Mouse (Mus musculus): Measurements from ENCODE around the gene Zc3h12d. TPM values are rescaled to one million over a fixed set of nuclear protein-coding genes. Genes with fewer than 3 reads are reported as not detected.

Gene Zc3h12d
- under 1 TPM in 1 of 4 experiments, not detected in 3; 0.07 TPM for total RNA-seq (2022)

DNA sequence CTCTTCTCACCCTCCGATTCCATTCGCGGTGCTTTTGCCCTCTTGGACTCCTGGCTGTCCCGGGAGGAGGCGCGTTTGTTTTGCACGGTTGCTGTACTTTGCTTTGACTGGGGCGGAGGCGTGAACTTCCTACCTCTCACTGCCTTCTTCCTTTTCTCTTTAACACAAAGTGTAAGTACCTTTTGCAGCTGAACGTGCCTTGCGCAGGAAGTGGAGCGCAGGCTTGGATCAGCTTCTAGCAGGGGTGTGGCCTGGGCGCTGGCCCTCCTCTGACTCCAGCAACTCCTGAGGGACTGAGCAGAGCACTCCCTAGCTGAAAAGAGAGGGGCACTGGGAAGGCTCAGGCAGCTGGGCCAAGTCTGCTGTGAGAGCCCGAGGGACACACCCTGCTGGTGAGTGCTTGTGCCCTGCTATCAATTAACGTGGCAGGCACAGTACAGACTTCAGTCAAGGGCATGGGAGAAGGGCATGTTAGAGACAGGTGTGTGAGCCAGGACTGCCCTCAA, at the start of gene Zc3h12d:
TSS of gene Zc3h12d (plus strand) at position 300 of the 506 bp plus-strand sequence.
- no peak for DNase-seq (ENCODE audit: low spot score in 2 of 2)

DNA sequence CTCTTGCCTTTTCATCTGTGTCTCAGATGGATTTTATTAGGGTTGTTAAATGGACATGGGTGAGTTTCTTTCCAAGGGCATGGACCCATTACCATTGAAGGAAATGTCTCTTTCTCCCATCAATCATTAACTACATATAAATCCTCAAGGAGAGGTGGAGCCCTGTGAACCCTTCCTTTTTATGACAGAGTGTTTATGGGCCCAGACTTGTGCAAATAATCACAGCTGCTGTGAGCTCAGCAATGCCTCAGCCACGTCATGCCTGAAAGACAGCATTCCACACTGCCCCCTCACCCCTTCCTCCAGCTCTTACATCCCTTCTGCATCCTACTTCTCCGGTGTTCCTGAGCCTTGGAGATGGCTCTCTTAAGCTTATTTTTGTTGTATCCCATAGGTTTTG, 45.0 kb upstream of the Zc3h12d start:
- DNase-seq (ENCODE audit: low spot score in 2 of 2) = no peak

DNA sequence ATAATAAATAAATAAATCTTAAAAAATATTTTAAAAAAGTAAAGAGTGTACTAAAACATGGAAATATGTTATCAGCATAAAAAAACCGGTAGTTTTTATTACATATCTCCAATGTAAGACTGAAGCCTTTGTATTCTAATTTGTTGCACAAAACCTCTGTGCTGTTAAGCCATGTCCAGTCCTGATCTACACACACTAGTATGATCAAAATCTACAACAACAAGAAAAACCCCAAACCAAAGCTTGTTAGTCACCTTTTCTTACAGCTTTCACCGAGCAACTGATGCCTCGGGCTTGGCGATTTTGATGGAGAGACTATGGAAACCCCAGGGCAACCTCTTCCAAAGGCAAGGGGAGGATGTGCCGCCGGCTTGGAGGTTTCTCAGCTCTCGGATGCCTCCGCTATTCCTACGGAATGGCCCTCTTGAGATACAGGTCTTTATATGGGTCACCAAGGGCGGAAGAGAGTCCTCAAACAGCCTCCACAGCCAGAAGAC, 40.0 kb upstream of the Zc3h12d start:
- no peak for DNase-seq (ENCODE audit: low spot score in 2 of 2)

- DNase-seq (ENCODE audit: low spot score in 2 of 2) = peak; percentile 69 to 85
These were observed 39.4 kb upstream of the Zc3h12d start, which contains the start of the genes Ginm1 and Ppil4 for GRCm38 (mm10) chr10:7792751-7793385. TSS of gene Ginm1 (minus strand) at chr10:7792824. TSS of gene Ppil4 (plus strand) at chr10:7792891.

DNA sequence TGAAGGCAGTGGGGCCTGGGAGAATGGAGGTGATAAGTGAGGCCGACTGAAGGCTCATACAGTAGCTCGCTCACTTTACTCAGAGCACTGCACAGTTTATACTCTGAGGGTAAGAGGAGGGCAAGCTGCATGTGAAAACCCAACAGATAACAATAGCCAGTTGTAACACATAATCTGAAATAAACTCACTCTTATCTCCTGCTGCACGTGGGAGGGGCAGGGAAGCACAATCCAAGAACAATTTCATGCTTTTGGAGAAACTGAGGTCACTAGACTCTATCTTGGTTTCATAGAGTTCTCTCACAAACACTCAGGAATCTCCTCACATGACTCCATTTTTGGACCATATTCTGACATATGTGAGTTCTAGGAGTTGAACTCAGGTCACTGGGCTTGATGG, 31.0 kb upstream of the Zc3h12d start:
- DNase-seq (ENCODE audit: low spot score in 2 of 2) = no peak

DNA sequence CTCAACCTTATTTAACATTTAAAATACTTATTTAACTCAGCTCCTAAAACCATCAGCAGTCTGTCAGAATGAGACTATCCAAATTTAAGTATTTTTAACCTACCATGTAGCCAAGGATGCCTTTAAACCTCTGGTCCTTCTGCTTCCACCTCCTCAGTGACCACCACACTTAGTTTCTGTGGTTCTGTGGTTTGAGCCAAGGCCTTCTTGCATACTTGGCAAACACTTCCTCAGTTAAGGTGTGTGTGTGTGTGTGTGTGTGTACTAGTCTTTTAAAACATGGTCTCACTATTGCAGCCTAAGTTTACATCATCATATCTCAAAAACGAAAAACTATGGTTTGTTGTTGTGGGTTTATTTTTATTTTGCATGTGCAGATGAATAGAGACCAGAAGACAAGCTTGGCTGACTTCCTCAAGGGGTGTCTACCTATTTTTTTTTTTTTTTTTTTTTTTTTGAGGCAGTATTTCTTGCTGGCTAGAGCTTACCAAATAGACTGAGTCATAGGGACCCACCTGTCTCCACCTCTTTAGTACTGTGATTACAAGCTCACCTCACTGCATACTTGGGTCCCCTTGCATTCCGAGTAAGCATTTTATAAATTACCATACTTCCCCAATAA, 29.6 kb upstream of the Zc3h12d start:
- no peak for DNase-seq (ENCODE audit: low spot score in 2 of 2)

DNA sequence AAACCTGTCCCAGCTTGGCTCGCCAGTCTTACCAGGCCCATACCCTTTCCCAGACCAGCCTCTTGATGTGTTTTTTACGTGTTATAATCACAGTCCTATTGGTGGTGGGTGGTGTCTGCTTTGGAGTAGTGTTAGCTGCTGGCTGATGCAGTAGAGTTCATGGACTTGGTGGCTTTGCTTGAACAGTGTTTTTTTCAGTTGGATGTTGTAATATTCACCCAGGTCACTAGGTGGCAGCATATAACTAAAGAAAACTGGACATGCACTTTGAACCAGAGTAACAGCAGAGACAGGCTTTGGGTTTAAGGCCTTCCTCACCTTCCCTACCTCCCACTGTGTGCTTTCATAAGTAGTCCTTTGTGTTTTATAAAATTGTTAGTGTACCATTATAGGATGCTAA, 22.3 kb upstream of the Zc3h12d start:
- DNase-seq (ENCODE audit: low spot score in 2 of 2) = no peak

GRCm38 (mm10) chr10:7816476-7816875, 15.8 kb upstream of the Zc3h12d start:
- DNase-seq (ENCODE audit: low spot score in 2 of 2) = no peak

- DNase-seq (ENCODE audit: low spot score in 2 of 2) = no peak
These were observed 13.6 kb upstream of the Zc3h12d start for GRCm38 (mm10) chr10:7818676-7819075.

GRCm38 (mm10) chr10:7819156-7819555, 13.1 kb upstream of the Zc3h12d start:
- DNase-seq (ENCODE audit: low spot score in 2 of 2) = no peak

DNA sequence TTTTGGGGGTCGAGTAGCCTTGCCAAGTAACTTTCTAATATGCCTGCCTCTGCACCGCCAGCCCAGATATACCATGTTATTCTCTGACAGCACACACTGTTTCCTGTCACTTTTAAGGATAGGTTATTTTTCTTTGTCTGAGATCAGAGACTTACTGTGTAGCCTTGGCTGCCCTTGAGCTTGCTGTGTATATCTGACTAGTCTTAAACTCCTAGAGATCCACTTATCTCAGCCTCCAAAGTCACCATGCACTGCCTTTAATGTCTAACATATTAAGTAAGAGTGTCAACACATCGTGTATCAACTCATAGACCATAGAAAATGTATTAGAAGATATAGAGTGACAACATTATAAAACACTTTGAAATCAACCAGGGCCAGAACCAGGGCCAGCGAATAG, 12.7 kb upstream of the Zc3h12d start:
- DNase-seq (ENCODE audit: low spot score in 2 of 2) = no peak

- no peak for DNase-seq (ENCODE audit: low spot score in 2 of 2)
These were observed 12.1 kb upstream of the Zc3h12d start for GRCm38 (mm10) chr10:7820171-7820570.

- DNase-seq (ENCODE audit: low spot score in 2 of 2) = no peak
These were observed 10.3 kb upstream of the Zc3h12d start for GRCm38 (mm10) chr10:7821981-7822380.

DNA sequence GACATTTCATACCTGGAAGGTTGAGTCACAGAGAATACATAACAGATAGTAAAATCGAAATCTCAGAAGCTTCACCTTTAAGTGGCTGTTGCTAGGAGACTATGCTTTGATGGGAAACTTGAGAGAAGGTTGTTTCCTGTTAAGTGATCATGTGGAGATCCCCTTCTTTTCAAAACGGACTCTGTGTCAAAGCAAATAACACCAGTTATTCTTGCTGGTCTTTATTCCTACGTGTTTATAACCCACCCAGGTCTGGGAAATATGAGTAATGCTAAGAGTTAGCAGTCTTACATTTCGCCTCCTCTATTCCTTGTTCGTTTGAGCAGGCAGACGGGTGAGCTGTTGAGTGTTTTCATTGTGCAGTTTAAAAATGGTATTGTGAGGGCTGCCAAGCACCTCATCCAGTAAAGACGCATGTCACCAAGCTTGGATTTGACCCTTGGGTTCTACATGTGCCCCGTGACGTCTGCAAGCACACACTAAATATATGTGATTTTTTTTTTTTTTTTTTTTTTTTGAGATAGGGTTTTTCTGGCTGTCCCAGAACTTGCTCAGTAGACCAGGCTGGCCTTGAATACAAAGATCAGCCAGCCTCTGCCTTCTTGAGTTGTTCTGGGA, 7.5 kb upstream of the Zc3h12d start:
- no peak for DNase-seq (ENCODE audit: low spot score in 2 of 2)

GRCm38 (mm10) chr10:7825281-7825665, 7.0 kb upstream of the Zc3h12d start:
- DNase-seq (ENCODE audit: low spot score in 2 of 2) = no peak

DNA sequence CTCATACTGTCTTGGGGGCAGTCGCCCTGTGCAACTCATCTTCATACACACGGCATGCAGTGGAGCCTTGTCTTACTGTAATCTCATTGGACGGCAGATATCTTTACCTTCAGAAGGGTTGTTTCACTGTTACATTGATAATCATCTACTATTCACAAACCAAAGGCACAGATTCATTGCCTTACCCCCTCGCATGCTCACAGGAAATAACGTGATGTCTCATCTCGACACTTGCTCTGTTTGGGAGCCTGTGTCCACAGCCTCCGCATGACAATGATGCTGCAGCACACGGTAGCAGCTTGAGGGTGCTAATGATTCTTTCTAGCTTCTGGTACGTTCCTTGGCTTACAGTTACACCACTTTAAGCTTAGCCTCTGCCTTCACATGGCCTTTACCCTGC, 6.2 kb upstream of the Zc3h12d start:
- DNase-seq (ENCODE audit: low spot score in 2 of 2) = no peak

DNA sequence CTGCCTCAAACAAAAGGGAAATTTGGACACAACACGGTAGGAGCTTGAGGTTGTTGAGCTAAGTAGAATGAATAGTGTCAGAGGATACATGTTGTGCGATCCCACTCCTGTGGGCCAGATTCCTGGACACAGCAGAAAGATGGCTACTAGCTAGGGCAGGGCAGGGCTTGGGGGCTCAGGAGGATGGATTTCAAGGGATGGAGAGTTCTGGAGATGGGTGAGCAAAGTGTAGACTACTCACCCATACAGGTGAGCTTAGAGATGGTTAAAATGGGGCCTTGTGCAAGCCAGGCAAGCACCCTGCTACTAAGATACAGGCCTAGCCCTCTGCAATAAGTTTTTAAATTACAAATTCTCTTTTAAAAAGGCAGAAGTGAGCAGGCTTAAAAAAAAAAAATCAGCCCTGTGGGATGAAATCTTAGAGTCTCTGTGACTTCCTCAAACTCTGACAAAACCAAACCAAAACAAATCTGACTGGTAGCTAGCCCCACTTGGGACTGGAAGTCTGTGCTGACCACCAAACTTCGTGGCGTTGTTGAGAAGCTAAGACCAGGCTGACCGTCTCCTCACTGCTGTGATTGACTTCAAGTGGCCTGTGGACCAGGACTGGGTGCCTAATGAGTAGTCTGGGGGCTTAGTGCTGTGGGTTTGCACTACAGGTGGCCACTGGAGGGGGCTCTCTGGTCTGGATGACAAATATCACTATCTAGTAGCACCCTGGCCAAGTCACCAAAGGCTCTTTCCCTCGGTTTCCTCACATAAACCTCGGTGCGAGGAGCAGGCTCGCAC, 1.3 kb downstream of the Zc3h12d start:
- DNase-seq (ENCODE audit: low spot score in 2 of 2) = no peak

GRCm38 (mm10) chr10:7834671-7835225, 2.5 kb downstream of the Zc3h12d start:
- no peak for DNase-seq (ENCODE audit: low spot score in 2 of 2)

DNA sequence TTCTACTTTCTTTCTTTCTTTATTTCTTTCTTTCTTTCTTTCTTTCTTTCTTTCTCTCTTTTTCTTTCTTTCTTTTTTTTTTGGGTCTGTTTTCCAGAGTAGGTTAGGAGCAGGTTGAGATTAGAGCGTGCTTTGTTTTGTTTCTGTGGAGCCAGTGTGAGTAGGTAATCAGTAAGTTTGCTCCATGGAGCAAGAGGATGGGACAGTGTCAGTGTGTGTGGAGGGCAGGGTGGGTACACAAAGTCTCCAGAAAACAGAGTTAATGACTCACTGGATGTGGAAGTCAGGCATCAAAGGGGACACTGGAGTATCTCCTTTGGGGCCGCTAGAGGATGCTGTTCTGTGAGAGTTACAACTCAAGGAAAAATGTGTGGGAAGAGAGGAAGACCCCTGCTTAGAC, 4.6 kb downstream of the Zc3h12d start:
- no peak for DNase-seq (ENCODE audit: low spot score in 2 of 2)

DNA sequence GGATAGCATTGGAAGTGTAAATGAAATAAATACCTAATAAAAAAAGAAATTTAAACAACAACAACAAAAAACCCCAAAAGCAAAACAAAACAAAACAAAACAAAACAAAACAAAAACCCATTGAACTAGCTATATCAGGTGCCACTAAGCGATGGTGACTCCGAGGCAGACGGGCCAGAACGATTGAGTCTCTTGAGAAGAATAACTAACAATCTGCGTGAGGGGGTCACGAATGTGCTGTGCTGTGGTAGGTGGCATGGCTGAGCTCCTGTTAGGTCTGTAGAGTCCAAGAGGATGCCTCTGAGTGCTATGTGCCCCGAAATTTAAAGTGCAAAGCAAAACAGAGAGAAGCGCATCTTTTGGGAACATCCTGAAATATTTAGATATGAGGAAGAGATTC, 5.2 kb downstream of the Zc3h12d start:
- no peak for DNase-seq (ENCODE audit: low spot score in 2 of 2)

DNA sequence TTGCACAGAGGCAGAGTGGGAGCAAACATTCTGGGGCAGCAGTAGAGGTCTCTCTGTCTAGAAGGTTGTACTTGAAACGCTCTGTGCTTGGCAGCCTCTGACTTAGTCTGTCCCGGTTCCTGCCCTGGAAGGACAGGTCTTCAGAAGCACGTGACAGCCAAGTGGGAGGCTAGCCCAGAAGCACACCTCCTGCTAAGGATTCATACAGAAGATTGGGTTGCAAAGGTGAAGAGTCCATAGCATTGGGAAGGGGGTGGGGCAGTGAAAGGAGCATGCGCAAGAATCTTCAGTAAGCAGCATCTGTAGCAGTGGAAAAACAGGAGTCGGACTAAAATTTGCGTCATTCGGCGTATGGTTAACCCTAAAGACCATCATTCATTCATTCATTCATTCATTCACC, 5.8 kb downstream of the Zc3h12d start:
- no peak for DNase-seq (ENCODE audit: low spot score in 2 of 2)

Data from gastrocnemius, adult 8-10 months (tissue).